Mouse (Mus musculus): Measurements from ENCODE around the gene Uhrf2. TPM values are rescaled to one million over a fixed set of nuclear protein-coding genes. Genes with fewer than 3 reads are reported as not detected.

Uhrf2 gene
- 84.6 and 90.4 TPM in 2 replicates for polyA plus RNA-seq (2014; fragmentation: Nextera tagmentation; extraction: Ambion mirVana)

DNA sequence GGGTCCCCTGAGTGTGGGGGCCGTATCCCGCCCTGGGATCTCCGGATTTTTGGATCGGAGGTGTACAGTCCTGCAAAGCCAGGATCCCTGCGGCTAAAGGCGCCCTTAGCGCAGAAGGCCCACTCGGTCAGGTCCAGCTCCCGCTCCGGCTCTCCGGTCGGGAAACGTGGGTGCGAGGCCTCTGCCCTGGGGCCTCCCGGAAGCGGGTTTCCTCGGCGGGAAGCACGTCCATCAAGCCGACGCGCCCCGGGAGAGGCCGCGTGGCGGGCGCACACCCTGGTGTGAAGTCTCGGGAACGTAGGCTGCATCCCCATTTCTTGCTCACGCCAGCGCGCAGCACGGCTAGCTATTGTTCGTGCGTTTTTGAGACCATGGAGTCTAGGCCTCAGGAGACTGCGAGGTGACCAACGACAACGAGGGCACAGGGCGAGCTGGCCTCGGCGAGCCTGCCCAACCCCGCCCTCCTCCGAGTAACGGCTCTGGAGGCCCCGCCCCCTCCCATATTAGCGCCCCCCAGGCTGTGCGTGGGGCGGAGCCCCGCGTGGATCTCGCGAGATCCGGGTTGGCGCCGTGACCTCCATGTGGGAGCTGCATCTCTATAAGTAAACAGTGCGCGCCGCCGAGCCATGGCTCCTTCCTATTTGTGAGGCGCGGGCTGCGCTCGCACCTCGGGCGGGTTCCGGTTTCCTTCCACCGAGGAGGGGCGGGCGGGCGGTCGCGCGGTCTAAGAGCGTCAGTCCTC is at the start of gene Uhrf2:
Gene Uhrf2 (plus strand): TSS at position 620 of the 742 bp plus-strand sequence.
- Histone ChIP-seq H3K9me3 (ENCODE audit: control insufficient read depth, low read length) (no peaks in the 10 kb centered on the region), H3K36me3 (ENCODE audit: control insufficient read depth, insufficient read depth, low read length) (no peaks in the 10 kb centered on the region), H3K4me2 (replicated peaks; ENCODE audit: low read depth, low read length) (peak within 1 kb of the TSS; percentile 58), H3K4me1 (replicated peaks; ENCODE audit: control insufficient read depth, insufficient read depth, low read length) (peaks cover 3% of the 10 kb centered on the region), H3K4me3 (ENCODE audit: low read depth, low read length) (peak within 1 kb of the TSS; percentile 99), H3K9ac (ENCODE audit: low read depth, low read length) (peak within 1 kb of the TSS; percentile 99), H3K27me3 (ENCODE audit: control insufficient read depth, insufficient read depth, low read length) (no peaks in the 10 kb centered on the region), H3K27ac (ENCODE audit: low read depth, low read length) (peak within 1 kb of the TSS; percentile 95)
- DNase-seq (ENCODE audit: low spot score): peak; percentile 97
- peak; percentile 97 for ATAC-seq (ENCODE audit: low FRiP score)
- WGBS: under 1% methylated on average over 74 of the region's 74 CpGs

DNA sequence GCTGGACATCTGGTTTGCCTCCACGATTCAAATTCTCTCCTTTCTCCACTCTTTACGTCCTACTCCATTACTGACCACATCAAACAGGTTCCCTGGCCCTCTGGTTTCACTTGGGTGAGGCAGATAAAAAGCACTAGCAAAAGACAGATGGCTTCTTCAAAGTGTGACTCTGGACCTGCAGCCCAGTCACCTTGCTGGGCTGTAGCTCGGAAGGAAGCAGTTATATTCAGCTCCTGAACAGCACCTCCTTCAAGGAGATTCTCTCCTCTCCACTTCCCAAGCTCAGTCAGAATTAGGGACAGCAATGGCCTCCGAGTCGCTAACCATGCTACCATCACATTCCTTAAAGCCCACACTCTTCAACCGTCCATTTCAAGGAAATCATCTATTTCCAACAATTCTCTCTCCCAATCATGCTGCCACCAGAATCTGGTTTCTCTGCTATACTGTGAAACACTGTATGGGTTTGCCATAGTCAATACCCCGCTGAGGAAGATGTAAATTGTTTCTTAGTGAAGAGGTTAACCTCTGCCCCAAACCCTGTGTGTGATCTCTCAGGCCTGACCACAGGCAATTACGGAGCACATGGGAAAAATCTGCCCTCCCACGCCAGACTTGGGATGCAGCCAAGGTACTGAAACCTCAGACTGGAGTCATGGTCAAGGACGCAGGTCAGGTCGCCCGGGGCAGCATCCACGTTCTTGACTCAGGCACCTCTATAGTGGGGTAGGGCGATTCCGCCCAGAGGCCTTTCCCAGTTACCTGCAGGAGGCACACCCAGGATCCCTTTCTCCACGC is 45.9 kb upstream of the Uhrf2 start:
- Histone ChIP-seq H3K4me1 (replicated peaks; ENCODE audit: control insufficient read depth, insufficient read depth, low read length) (no peaks in the 10 kb centered on the region), H3K9ac (ENCODE audit: low read depth, low read length) (no peak overlapping the region), H3K9me3 (ENCODE audit: control insufficient read depth, low read length) (no peaks in the 10 kb centered on the region), H3K4me3 (ENCODE audit: low read depth, low read length) (no peak overlapping the region), H3K36me3 (ENCODE audit: control insufficient read depth, insufficient read depth, low read length) (no peaks in the 10 kb centered on the region), H3K27ac (ENCODE audit: low read depth, low read length) (no peak overlapping the region), H3K27me3 (ENCODE audit: control insufficient read depth, insufficient read depth, low read length) (no peaks in the 10 kb centered on the region), H3K4me2 (replicated peaks; ENCODE audit: low read depth, low read length) (no peak overlapping the region)
- ATAC-seq (ENCODE audit: low FRiP score): no peak
- no peak for DNase-seq (ENCODE audit: low spot score)
- WGBS: 69% methylated on average over 16 of the region's 16 CpGs

DNA sequence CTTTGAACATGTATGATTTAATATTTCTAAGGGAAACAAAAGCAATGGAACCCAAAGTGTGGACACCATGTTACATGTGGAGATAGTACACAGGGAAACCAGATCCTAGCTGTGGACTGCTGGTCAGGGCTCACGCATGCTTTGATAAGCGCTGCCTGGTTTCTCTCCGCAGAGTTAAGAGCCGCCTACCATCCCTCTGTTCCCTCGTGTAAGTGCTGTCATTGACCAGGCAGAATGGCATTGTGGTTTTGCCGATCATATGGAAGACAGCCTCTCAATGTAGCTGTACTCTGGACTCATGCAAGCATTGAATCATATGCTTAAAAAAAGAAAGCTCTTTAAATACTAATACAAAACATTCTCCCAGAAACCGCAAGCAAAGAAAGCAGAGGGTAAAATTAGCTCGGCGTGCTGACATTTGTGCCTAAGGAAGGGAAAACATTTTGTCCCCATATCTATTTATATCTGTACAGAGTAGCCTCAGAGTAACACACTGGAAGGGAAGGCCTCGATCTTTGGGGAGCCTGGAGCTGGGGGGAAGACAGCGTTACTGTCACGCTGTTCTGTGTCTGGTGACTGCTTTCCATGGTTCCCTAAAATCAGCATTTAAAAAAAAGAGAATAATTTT is 43.7 kb upstream of the Uhrf2 start:
- Histone ChIP-seq H3K4me3 (ENCODE audit: low read depth, low read length) (no peak overlapping the region), H3K36me3 (ENCODE audit: control insufficient read depth, insufficient read depth, low read length) (no peaks in the 10 kb centered on the region), H3K4me2 (replicated peaks; ENCODE audit: low read depth, low read length) (no peak overlapping the region), H3K9ac (ENCODE audit: low read depth, low read length) (no peak overlapping the region), H3K27ac (ENCODE audit: low read depth, low read length) (no peak overlapping the region), H3K27me3 (ENCODE audit: control insufficient read depth, insufficient read depth, low read length) (no peaks in the 10 kb centered on the region), H3K4me1 (replicated peaks; ENCODE audit: control insufficient read depth, insufficient read depth, low read length) (no peaks in the 10 kb centered on the region), H3K9me3 (ENCODE audit: control insufficient read depth, low read length) (no peaks in the 10 kb centered on the region)
- DNase-seq (ENCODE audit: low spot score) (no peak), ATAC-seq (ENCODE audit: low FRiP score) (no peak)
- 88% methylated on average over 12 of the region's 12 CpGs for WGBS

GRCm38 (mm10) chr19:30000406-30001365 is 29.6 kb upstream of the Uhrf2 start:
- WGBS: 46% methylated on average over 12 of the region's 12 CpGs
- no peak for ATAC-seq (ENCODE audit: low FRiP score)
- H3K27me3 ChIP-seq (ENCODE audit: control insufficient read depth, insufficient read depth, low read length): no peaks in the 10 kb centered on the region
- H3K4me1 ChIP-seq (replicated peaks; ENCODE audit: control insufficient read depth, insufficient read depth, low read length): no peaks in the 10 kb centered on the region
- DNase-seq (ENCODE audit: low spot score): peak; percentile 16
- H3K9ac ChIP-seq (ENCODE audit: low read depth, low read length): no peak overlapping the region
- H3K27ac ChIP-seq (ENCODE audit: low read depth, low read length): no peak overlapping the region
- H3K36me3 ChIP-seq (ENCODE audit: control insufficient read depth, insufficient read depth, low read length): no peaks in the 10 kb centered on the region
- no peak overlapping the region for H3K4me2 ChIP-seq (replicated peaks; ENCODE audit: low read depth, low read length)
- no peaks in the 10 kb centered on the region for H3K9me3 ChIP-seq (ENCODE audit: control insufficient read depth, low read length)
- H3K4me3 ChIP-seq (ENCODE audit: low read depth, low read length): no peak overlapping the region

DNA sequence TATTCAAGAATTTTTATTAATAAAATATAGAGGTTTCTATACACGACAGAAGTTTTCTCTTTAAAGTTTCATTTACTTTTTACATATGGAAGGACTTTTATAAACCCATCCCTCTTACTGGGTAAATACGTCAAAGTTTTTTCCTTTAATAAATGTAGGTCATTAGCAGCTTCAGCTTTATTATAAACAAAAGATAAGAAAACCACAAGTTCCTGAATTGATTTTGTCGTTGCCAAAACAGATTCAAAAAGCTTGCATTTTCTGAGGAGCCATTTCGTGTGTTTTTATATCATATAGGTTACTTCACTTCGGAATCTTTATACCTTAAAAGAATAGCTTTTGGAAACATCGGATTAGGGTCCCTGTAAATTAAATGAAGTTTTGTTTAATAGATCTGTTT is 28.8 kb upstream of the Uhrf2 start:
- no peaks in the 10 kb centered on the region for H3K9me3 ChIP-seq (ENCODE audit: control insufficient read depth, low read length)
- ATAC-seq (ENCODE audit: low FRiP score) (no peak), DNase-seq (ENCODE audit: low spot score) (no peak)
- no peak overlapping the region for H3K4me3 ChIP-seq (ENCODE audit: low read depth, low read length)
- H3K4me2 ChIP-seq (replicated peaks; ENCODE audit: low read depth, low read length): no peak overlapping the region
- no peak overlapping the region for H3K27ac ChIP-seq (ENCODE audit: low read depth, low read length)
- no peaks in the 10 kb centered on the region for H3K36me3 ChIP-seq (ENCODE audit: control insufficient read depth, insufficient read depth, low read length)
- H3K27me3 ChIP-seq (ENCODE audit: control insufficient read depth, insufficient read depth, low read length): no peaks in the 10 kb centered on the region
- no peaks in the 10 kb centered on the region for H3K4me1 ChIP-seq (replicated peaks; ENCODE audit: control insufficient read depth, insufficient read depth, low read length)
- H3K9ac ChIP-seq (ENCODE audit: low read depth, low read length): no peak overlapping the region
- 86% methylated on average over 6 of the region's 6 CpGs for WGBS

GRCm38 (mm10) chr19:30003621-30004020 is 26.7 kb upstream of the Uhrf2 start, which contains the start of gene Trpd52l3:
Trpd52l3 (plus strand) TSS chr19:30003790.
- WGBS: 93% methylated on average over 9 of the region's 9 CpGs
- DNase-seq (ENCODE audit: low spot score) (no peak), ATAC-seq (ENCODE audit: low FRiP score) (no peak)
- Histone ChIP-seq H3K9ac (ENCODE audit: low read depth, low read length) (no peak within 1 kb of the TSS), H3K27ac (ENCODE audit: low read depth, low read length) (no peak within 1 kb of the TSS), H3K27me3 (ENCODE audit: control insufficient read depth, insufficient read depth, low read length) (no peaks in the 10 kb centered on the region), H3K4me2 (replicated peaks; ENCODE audit: low read depth, low read length) (no peak within 1 kb of the TSS), H3K4me1 (replicated peaks; ENCODE audit: control insufficient read depth, insufficient read depth, low read length) (no peaks in the 10 kb centered on the region), H3K4me3 (ENCODE audit: low read depth, low read length) (no peak within 1 kb of the TSS), H3K9me3 (ENCODE audit: control insufficient read depth, low read length) (no peaks in the 10 kb centered on the region), H3K36me3 (ENCODE audit: control insufficient read depth, insufficient read depth, low read length) (no peaks in the 10 kb centered on the region)

DNA sequence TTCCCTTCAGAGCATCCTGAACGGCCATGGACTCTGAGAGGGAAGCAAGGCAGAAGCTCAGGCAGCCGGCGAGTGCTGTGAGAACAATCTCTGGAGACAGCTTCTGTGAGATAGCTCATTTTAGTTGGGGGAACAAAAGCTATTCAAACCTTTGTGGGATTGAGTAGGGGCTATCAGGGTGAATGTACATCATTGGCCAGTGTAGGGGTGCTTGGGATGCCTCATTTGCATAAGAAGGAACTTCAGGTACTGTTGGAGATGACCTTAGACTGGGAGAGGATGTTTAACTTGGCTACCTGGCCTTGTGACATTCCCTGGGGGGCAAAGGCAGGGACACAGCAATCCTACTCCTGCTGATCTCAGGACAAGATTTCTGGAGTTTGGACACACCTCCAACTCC is 23.9 kb upstream of the Uhrf2 start:
- Histone ChIP-seq H3K9ac (ENCODE audit: low read depth, low read length) (no peak overlapping the region), H3K4me2 (replicated peaks; ENCODE audit: low read depth, low read length) (no peak overlapping the region), H3K4me3 (ENCODE audit: low read depth, low read length) (no peak overlapping the region), H3K4me1 (replicated peaks; ENCODE audit: control insufficient read depth, insufficient read depth, low read length) (no peaks in the 10 kb centered on the region), H3K27ac (ENCODE audit: low read depth, low read length) (no peak overlapping the region), H3K9me3 (ENCODE audit: control insufficient read depth, low read length) (no peaks in the 10 kb centered on the region), H3K27me3 (ENCODE audit: control insufficient read depth, insufficient read depth, low read length) (no peaks in the 10 kb centered on the region), H3K36me3 (ENCODE audit: control insufficient read depth, insufficient read depth, low read length) (no peaks in the 10 kb centered on the region)
- ATAC-seq (ENCODE audit: low FRiP score): no peak
- no peak for DNase-seq (ENCODE audit: low spot score)
- 75% methylated on average over 3 of the region's 3 CpGs for WGBS

All from hindbrain, embryonic 11.5 days (tissue).